Mouse (Mus musculus): Measurements from ENCODE around the gene Plagl1.

DNA sequence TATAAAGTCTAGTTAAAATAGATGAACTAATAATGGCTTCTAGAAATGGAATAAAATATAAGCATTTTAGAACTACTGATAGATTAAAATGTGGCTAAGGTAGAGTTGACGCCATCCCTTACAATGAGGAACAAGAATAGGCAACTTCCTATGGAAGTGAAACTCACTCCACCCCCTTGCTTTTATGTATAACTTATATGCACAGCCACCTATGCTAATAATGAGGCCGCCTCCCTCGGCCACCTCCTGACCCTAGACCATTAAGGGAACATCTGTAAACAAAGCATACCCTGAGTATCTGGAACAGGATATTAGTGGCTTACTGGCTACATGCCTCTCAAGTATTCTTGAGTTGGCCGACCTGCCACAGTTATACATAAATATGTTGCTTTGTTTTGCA lies 43.5 kb downstream of the Plagl1 start:
- TF ChIP-seq CTCF (IDR thresholded peaks at IDR 0.05; ENCODE audit: low read depth) (no peak), EP300 (optimal IDR thresholded peaks at IDR 0.05) (no peak)
